Mouse (Mus musculus): ENCODE data around the gene Fth1. TPM values are rescaled to one million over a fixed set of nuclear protein-coding genes. Genes with fewer than 3 reads are reported as not detected.
A peak's percentile ranks its signal among the peaks of the same experiment; 100 is the strongest.
"Not testable (repeated sequence)": the region's sequence is repeated elsewhere in the genome, so short reads cannot be mapped to it uniquely, and the experiment has no call there.

Fth1 gene
- 396 and 524 TPM in 2 replicates for total RNA-seq (2014; rRNA removed; ENCODE audit: low replicate concordance)
- polyA plus RNA-seq (2015; fragmentation: Nextera tagmentation; extraction: Ambion mirVana), result 3,148 and 3,286 TPM in 2 replicates

DNA sequence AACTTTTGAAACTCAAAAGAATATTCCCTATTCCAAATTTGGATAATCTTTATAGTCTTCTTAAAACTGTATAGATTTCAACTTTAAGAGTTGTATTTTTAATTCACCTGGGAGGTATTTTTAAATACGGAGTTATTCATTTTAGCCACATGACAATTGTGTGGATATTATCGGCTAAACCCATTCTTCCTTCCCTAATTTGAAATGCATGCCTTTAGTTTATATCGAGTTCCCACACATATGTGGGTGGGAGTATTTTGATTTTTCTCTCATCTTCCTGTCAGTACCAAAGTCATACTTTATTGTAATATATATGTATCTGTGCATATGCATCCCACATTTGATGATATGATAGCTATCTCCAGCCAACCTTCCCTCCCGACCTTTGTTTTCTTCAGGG is at the start of gene Fth1:
Fth1 (plus strand) TSS at position 341 of the 400 bp plus-strand sequence.
- Histone ChIP-seq H3K36me3 (replicated peaks; ENCODE audit: control insufficient read depth, insufficient read depth, low read length) (peaks cover 13% of the 10 kb centered on the region), H3K27me3 (ENCODE audit: control insufficient read depth, insufficient read depth, low read length) (no peaks in the 10 kb centered on the region), H3K9me3 (replicated peaks; ENCODE audit: control insufficient read depth, low read length) (no peaks in the 10 kb centered on the region), H3K4me1 (ENCODE audit: control insufficient read depth, insufficient read depth) (peaks cover 24% of the 10 kb centered on the region; the same call in 1 of the 2 replicates), H3K4me3 (ENCODE audit: low read depth, low read length) (no peak within 1 kb of the TSS), H3K27ac (ENCODE audit: low read depth) (peak within 1 kb of the TSS; percentile 86; the same call in 1 of the 2 replicates), H3K9ac (replicated peaks; ENCODE audit: low read depth, low read length) (peak within 1 kb of the TSS; percentile 62; the same call in 1 of the 2 replicates), H3K4me2 (ENCODE audit: low read depth, low read length) (no peak within 1 kb of the TSS)
- 85% methylated on average over 4 of the region's 4 CpGs for WGBS
- ATAC-seq (ENCODE audit: insufficient read depth, low read depth) (no peak), DNase-seq (ENCODE audit: low spot score) (no peak)
- TF ChIP-seq CTCF (IDR thresholded peaks at IDR 0.05; ENCODE audit: low read depth), result no peak
- no peak for TF ChIP-seq EP300 (IDR thresholded peaks at IDR 0.05; ENCODE audit: low read depth)

DNA sequence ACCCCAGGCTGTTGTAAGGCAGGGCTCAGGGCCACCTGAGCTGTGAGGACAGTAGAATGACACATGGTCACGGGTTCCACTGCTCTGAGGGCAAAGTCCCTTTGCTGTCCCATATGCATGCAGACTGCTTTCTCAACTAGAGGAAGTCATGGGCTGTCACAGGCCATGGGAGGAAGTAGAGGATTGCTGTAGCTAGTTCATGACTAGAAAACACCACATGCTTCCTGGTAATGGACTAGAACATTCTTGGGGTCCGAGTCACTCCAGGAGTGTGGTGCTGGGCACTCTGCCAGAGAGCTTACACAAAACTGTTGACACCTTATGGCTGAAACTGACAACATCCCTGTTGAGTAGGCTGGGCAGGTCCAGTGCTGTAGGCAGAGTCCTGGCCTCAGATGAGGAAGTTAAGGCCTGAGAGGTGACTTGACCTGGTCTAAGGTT is 49.2 kb upstream of the Fth1 start:
- not testable (repeated sequence) for H3K9me3 ChIP-seq (replicated peaks; ENCODE audit: control insufficient read depth, low read length); H3K36me3 ChIP-seq (replicated peaks; ENCODE audit: control insufficient read depth, insufficient read depth, low read length); DNase-seq (ENCODE audit: low spot score); H3K4me2 ChIP-seq (ENCODE audit: low read depth, low read length); H3K4me1 ChIP-seq (ENCODE audit: control insufficient read depth, insufficient read depth); H3K27me3 ChIP-seq (ENCODE audit: control insufficient read depth, insufficient read depth, low read length); H3K4me3 ChIP-seq (ENCODE audit: low read depth, low read length); H3K27ac ChIP-seq (ENCODE audit: low read depth); H3K9ac ChIP-seq (replicated peaks; ENCODE audit: low read depth, low read length)
- ATAC-seq (ENCODE audit: insufficient read depth, low read depth), result peak; percentile 73
- WGBS, result 37% methylated on average over 2 of the region's 2 CpGs

DNA sequence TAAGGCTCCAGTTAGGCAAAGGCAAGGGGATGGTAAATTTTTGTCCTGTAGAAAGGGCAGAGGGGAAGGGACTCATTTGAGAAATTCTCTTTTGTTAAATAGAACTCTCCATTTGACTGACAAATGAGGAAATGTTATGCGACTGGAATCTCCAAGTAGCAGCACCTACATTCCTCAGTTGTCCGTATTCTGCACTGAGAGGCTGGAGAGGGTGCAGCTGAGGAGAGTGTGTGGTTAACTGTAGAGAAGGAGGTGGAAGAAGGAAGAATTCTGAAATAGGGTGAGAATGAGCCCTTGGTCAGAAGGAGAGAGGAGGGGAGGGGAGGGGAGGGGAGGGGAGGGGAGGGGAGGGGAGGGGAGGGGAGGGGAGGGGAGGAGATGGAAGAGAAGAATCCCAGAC is 46.5 kb upstream of the Fth1 start:
- no peak overlapping the region for H3K4me2 ChIP-seq (ENCODE audit: low read depth, low read length)
- DNase-seq (ENCODE audit: low spot score) (no peak), ATAC-seq (ENCODE audit: insufficient read depth, low read depth) (no peak)
- H3K4me3 ChIP-seq (ENCODE audit: low read depth, low read length), result no peak overlapping the region
- no peaks in the 10 kb centered on the region for H3K9me3 ChIP-seq (replicated peaks; ENCODE audit: control insufficient read depth, low read length)
- H3K9ac ChIP-seq (replicated peaks; ENCODE audit: low read depth, low read length), result no peak overlapping the region
- H3K27ac ChIP-seq (ENCODE audit: low read depth), result no peak overlapping the region
- TF ChIP-seq EP300 (IDR thresholded peaks at IDR 0.05; ENCODE audit: low read depth) (no peak), CTCF (IDR thresholded peaks at IDR 0.05; ENCODE audit: low read depth) (no peak)
- H3K4me1 ChIP-seq (ENCODE audit: control insufficient read depth, insufficient read depth), result no peaks in the 10 kb centered on the region
- H3K36me3 ChIP-seq (replicated peaks; ENCODE audit: control insufficient read depth, insufficient read depth, low read length), result no peaks in the 10 kb centered on the region
- no peaks in the 10 kb centered on the region for H3K27me3 ChIP-seq (ENCODE audit: control insufficient read depth, insufficient read depth, low read length)
- 61% methylated on average over 2 of the region's 2 CpGs for WGBS

DNA sequence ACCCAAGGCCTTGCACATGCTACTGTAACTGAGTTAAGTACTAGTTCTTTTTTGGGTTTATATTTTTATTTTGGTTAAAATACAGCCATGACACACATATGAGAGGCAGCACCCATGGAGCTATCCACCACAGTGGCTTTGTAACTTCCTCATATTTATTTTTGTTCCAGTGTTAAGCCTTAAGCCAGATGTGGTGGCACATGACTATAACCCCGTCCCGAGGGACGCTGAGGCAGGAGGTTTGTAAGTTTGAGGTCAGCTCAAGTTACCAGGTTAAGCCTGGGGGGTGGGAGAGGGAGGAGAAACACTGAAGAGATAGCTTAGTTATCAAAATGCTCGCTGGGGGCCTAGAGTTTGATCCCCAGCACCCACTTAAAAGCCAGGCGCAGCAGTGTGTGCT is 43.8 kb upstream of the Fth1 start:
- H3K9ac ChIP-seq (replicated peaks; ENCODE audit: low read depth, low read length), result no peak overlapping the region
- no peaks in the 10 kb centered on the region for H3K36me3 ChIP-seq (replicated peaks; ENCODE audit: control insufficient read depth, insufficient read depth, low read length)
- no peak overlapping the region for H3K4me2 ChIP-seq (ENCODE audit: low read depth, low read length)
- no peaks in the 10 kb centered on the region for H3K4me1 ChIP-seq (ENCODE audit: control insufficient read depth, insufficient read depth)
- no peak; the same call in 1 of the 2 replicates for ATAC-seq (ENCODE audit: insufficient read depth, low read depth)
- H3K4me3 ChIP-seq (ENCODE audit: low read depth, low read length), result no peak overlapping the region
- H3K9me3 ChIP-seq (replicated peaks; ENCODE audit: control insufficient read depth, low read length), result no peaks in the 10 kb centered on the region
- no peak for DNase-seq (ENCODE audit: low spot score)
- TF ChIP-seq CTCF (IDR thresholded peaks at IDR 0.05; ENCODE audit: low read depth), result no peak
- TF ChIP-seq EP300 (IDR thresholded peaks at IDR 0.05; ENCODE audit: low read depth), result no peak
- H3K27ac ChIP-seq (ENCODE audit: low read depth), result 0 out of 2 replicates have a peak overlapping the region, but pooled peaks have one; percentile 20
- H3K27me3 ChIP-seq (ENCODE audit: control insufficient read depth, insufficient read depth, low read length), result no peaks in the 10 kb centered on the region
- WGBS, result 76% methylated on average over 5 of the region's 5 CpGs

DNA sequence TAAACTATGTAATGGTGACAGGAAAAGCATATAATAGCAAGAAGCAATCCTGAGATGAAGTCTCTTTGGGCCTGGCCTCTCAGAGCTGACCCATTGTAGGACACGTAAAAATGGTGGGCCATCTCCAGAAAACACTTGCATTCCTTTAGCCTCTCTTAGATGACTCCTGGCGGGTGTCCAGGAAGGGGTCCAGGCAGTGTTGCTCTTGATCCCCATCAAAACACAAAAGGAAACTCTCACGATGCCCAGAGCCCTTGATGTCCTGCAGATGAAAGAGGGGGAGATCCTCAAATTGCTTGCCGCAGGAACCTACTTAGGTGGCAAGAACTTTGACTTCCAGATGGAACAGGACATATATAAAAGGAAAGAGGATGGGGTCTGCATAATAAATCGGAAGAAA is 43.0 kb upstream of the Fth1 start:
- H3K36me3 ChIP-seq (replicated peaks; ENCODE audit: control insufficient read depth, insufficient read depth, low read length), result no peaks in the 10 kb centered on the region
- H3K4me1 ChIP-seq (ENCODE audit: control insufficient read depth, insufficient read depth), result 0 out of 2 replicates have a peak, but pooled peaks cover 3% of the 10 kb centered on the region
- no peak overlapping the region for H3K9ac ChIP-seq (replicated peaks; ENCODE audit: low read depth, low read length)
- ATAC-seq (ENCODE audit: insufficient read depth, low read depth), result no peak
- no peak overlapping the region for H3K27ac ChIP-seq (ENCODE audit: low read depth)
- no peak overlapping the region for H3K4me3 ChIP-seq (ENCODE audit: low read depth, low read length)
- TF ChIP-seq EP300 (IDR thresholded peaks at IDR 0.05; ENCODE audit: low read depth) (no peak), CTCF (IDR thresholded peaks at IDR 0.05; ENCODE audit: low read depth) (no peak)
- 67% methylated on average over 5 of the region's 5 CpGs for WGBS
- no peak overlapping the region for H3K4me2 ChIP-seq (ENCODE audit: low read depth, low read length)
- DNase-seq (ENCODE audit: low spot score), result no peak
- H3K9me3 ChIP-seq (replicated peaks; ENCODE audit: control insufficient read depth, low read length), result no peaks in the 10 kb centered on the region
- H3K27me3 ChIP-seq (ENCODE audit: control insufficient read depth, insufficient read depth, low read length), result no peaks in the 10 kb centered on the region

Data from heart, postnatal 0 days (tissue).